Mouse (Mus musculus) thymus, adult 2 months (tissue): ENCODE measurements at regions not wholly inside any gene's neighbourhood (a gene's known extent, or its start where the extent isn't known, plus 50 kb on each side); places are given as distances from the start of the nearest gene placed in this dataset.

Experiments used
- CTCF ChIP-seq: fragments of 200-500 bp; IDR thresholded peaks from 2 replicates; pipeline ENCODE4 v1.5.1; 2012; ENCODE audit warnings: mild to moderate bottlenecking, control low read depth, low read length, moderate library complexity, borderline replicate concordance; ENCODE audit not compliant: control insufficient read depth, poor library complexity, insufficient read depth; ENCODE audit errors: extremely low read depth
- POLR2A ChIP-seq: fragments of 200-500 bp; IDR thresholded peaks from 2 replicates; pipeline ENCODE4 v1.6.1; 2012; ENCODE audit warnings: mild to moderate bottlenecking, low read length, control low read depth, moderate library complexity; ENCODE audit not compliant: control insufficient read depth, poor library complexity, insufficient read depth; ENCODE audit errors: extremely low read depth

DNA sequence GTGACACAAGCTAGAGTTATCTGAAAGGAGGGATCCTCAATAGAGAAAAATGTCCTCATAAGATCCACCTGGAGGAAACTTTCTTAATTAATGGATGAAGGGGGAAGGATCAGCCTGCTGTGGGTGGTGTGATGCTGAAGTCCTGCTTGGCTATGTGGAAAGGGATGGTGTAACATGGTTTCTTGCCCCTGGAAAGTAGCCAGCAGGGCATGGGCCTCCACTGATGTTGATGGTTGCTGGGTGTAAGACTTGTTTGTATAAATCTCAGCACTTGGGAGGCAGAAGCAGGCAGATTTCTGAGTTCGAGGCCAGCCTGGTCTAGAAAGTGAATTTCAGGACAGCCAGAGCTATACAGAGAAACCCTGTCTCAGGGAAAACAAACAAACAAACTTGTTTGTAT lies 152.7 kb upstream of the Foxn2 start:
- TF ChIP-seq CTCF: no peak
- TF ChIP-seq POLR2A: no peak
